In genomic region chr3:58525652-58526407, GRCm38 (mm10) we compare ENCODE assay signal across 8 mouse cellular contexts. TPM values are rescaled to one million over a fixed set of nuclear protein-coding genes. Genes with fewer than 3 reads are reported as not detected.
DNase-seq lines count a peak whose midpoint lies in the region; ATAC-seq lines count a peak whose summit lies in the region.

Eif2a (plus strand) TSS chr3:58525821.
Serp1 (minus strand) TSS chr3:58525892.

- peak within 1 kb of the TSS; percentile 95 for H3K27ac ChIP-seq in hindbrain, embryonic 12.5 days

- WGBS in hindbrain, embryonic 12.5 days = under 1% methylated on average over 56 of the region's 57 CpGs

- H3K9me3 ChIP-seq in hindbrain, embryonic 12.5 days (replicated peaks) = no peaks in the 10 kb centered on the region

- H3K4me2 ChIP-seq in hindbrain, embryonic 12.5 days (replicated peaks) = peak within 1 kb of the TSS; percentile 76

- peak; percentile 99 for ATAC-seq in hindbrain, embryonic 12.5 days (ENCODE audit: low FRiP score)

- H3K36me3 ChIP-seq in hindbrain, embryonic 12.5 days = peaks cover 13% of the 10 kb centered on the region

- no peaks in the 10 kb centered on the region for H3K27me3 ChIP-seq in hindbrain, embryonic 12.5 days

- peak within 1 kb of the TSS; percentile 94 for H3K4me3 ChIP-seq in hindbrain, embryonic 12.5 days

- DNase-seq in NIH3T3 (ENCODE audit: low read depth) = peak; percentile 99
- peak; percentile 97 to 99 for DNase-seq in cerebellum, postnatal 10 days
- peak; percentile 97 to 99 for DNase-seq in frontal cortex, postnatal 10 days (ENCODE audit: low spot score in 2 of 2)
- DNase-seq in layer of hippocampus, postnatal 14 days (ENCODE audit: low spot score in 2 of 2) = peak; percentile 99
- DNase-seq in lung, postnatal 14 days = peak; percentile 98
- peak; percentile 91 for DNase-seq in retina, adult 2 months (ENCODE audit: low read depth, low spot score)
- DNase-seq in thymus, postnatal 36 days = peak; percentile 97 to 99

- H3K4me1 ChIP-seq in hindbrain, embryonic 12.5 days = peaks cover 18% of the 10 kb centered on the region

- H3K9ac ChIP-seq in hindbrain, embryonic 12.5 days = peak within 1 kb of the TSS; percentile 93

RNA-seq across cellular contexts. Expression of gene Eif2a, which starts in this region (rescaled TPM):
- 47.2 and 55.2 TPM in 2 replicates for polyA plus RNA-seq in hindbrain, embryonic 12.5 days (2016; fragmentation: Nextera tagmentation; extraction: Ambion mirVana)
- total RNA-seq in layer of hippocampus, postnatal 14 days (2021) = 10 to 100 TPM; 48.3 to 49.8 TPM

RNA-seq across cellular contexts. Expression of gene Serp1, which starts in this region (rescaled TPM):
- polyA plus RNA-seq in hindbrain, embryonic 12.5 days (2016; fragmentation: Nextera tagmentation; extraction: Ambion mirVana) = 123 and 134 TPM in 2 replicates
- total RNA-seq in layer of hippocampus, postnatal 14 days (2021) = 10 to 100 TPM; 30.3 to 30.8 TPM

Comparison
In these comparisons a context has a peak if more than half of its experiments do, and no peak if none do; other contexts are left out.
1. Peak in every context shown above with its lines: DNase-seq, ATAC-seq, H3K4me3 ChIP-seq and H3K27ac ChIP-seq.